Mouse (Mus musculus) heart, postnatal 0 days (tissue): Measurements from ENCODE around the gene Col4a2.

Source experiments
- CTCF ChIP-seq: IDR thresholded peaks from 2 replicates; pipeline ENCODE4 v1.5.1; 2016; ENCODE audit warnings: antibody characterized with exemption, control low read depth, low read depth
- EP300 ChIP-seq: IDR thresholded peaks from 2 replicates; pipeline ENCODE4 v1.6.1; 2016; ENCODE audit warnings: antibody characterized with exemption, low read depth

GRCm38 (mm10) chr8:11415089-11415488, 102.5 kb downstream of the Col4a2 start:
- TF ChIP-seq EP300 (no peak), CTCF (no peak)
